Comparison of ENCODE assay signal across 8 mouse cellular contexts in genomic region chr16:44347071-44347901, GRCm38 (mm10). TPM values are rescaled to one million over a fixed set of nuclear protein-coding genes. Genes with fewer than 3 reads are reported as not detected.
DNase-seq lines count a peak whose midpoint lies in the region; ATAC-seq and TF ChIP-seq lines count a peak whose summit lies in the region.

TSS of gene Spice1 (plus strand) at chr16:44347121.

- H3K9me3 ChIP-seq in hindbrain, postnatal 0 days (ENCODE audit: low read length) = no peaks in the 10 kb centered on the region
- no peaks in the 10 kb centered on the region for H3K9me3 ChIP-seq in megakaryocyte, embryonic 14.5 days

- H3K9ac ChIP-seq in hindbrain, postnatal 0 days (replicated peaks; ENCODE audit: low read length) = peak within 1 kb of the TSS; percentile 57

- peak; percentile 84 for DNase-seq in WW6 (ENCODE audit: low read depth, low spot score)
- peak; percentile 82 to 92 for DNase-seq in cerebellum, postnatal 4 days (ENCODE audit: low spot score in 2 of 2)
- peak; percentile 95 for DNase-seq in gastrocnemius, adult 18-20 months (ENCODE audit: low spot score)
- DNase-seq in hindbrain, postnatal 0 days (ENCODE audit: low spot score) = peak; percentile 95
- DNase-seq in left cerebral cortex, adult 8-10 months (ENCODE audit: low spot score in 2 of 2) = peak; percentile 88 to 90
- peak; percentile 95 to 96 for DNase-seq in right cerebral cortex, postnatal 10 days (ENCODE audit: low spot score in 2 of 2)
- DNase-seq in urinary bladder, postnatal 25 days (ENCODE audit: low spot score) = peak; percentile 92

- H3K4me1 ChIP-seq in hindbrain, postnatal 0 days (ENCODE audit: insufficient read depth, low read length) = no peaks in the 10 kb centered on the region
- H3K4me1 ChIP-seq in megakaryocyte, embryonic 14.5 days = peaks cover 39% of the 10 kb centered on the region

- H3K27me3 ChIP-seq in hindbrain, postnatal 0 days (ENCODE audit: insufficient read depth, low read length) = no peaks in the 10 kb centered on the region
- no peaks in the 10 kb centered on the region for H3K27me3 ChIP-seq in megakaryocyte, embryonic 14.5 days (replicated peaks)

- peak; percentile 62 for TF ChIP-seq CTCF in hindbrain, postnatal 0 days (IDR thresholded peaks at IDR 0.05; ENCODE audit: low read depth)

- H3K36me3 ChIP-seq in hindbrain, postnatal 0 days (ENCODE audit: insufficient read depth, low read length) = no peaks in the 10 kb centered on the region
- no peaks in the 10 kb centered on the region for H3K36me3 ChIP-seq in megakaryocyte, embryonic 14.5 days (replicated peaks; ENCODE audit: low read length)

- peak within 1 kb of the TSS; percentile 80 for H3K27ac ChIP-seq in hindbrain, postnatal 0 days

- peak within 1 kb of the TSS; percentile 88 for H3K4me3 ChIP-seq in hindbrain, postnatal 0 days (ENCODE audit: low read length)
- H3K4me3 ChIP-seq in megakaryocyte, embryonic 14.5 days (replicated peaks) = peak within 1 kb of the TSS; percentile 95

- peak; percentile 99 for ATAC-seq in hindbrain, postnatal 0 days

- H3K4me2 ChIP-seq in hindbrain, postnatal 0 days (ENCODE audit: low read depth, low read length) = peak within 1 kb of the TSS; percentile 74

- 1% methylated on average over 62 of the region's 67 CpGs for WGBS in hindbrain, postnatal 0 days

RNA-seq across cellular contexts. Expression of gene Spice1, which starts in this region (rescaled TPM):
- 1 to 10 TPM; 6.8 to 7.0 TPM for total RNA-seq in gastrocnemius, adult 18-20 months (2021)
- 8.1 and 9.7 TPM in 2 replicates for total RNA-seq in hindbrain, postnatal 0 days (2014; rRNA removed)
- 9.0 and 9.6 TPM in 2 replicates for polyA plus RNA-seq in hindbrain, postnatal 0 days (2015; fragmentation: Nextera tagmentation; extraction: Ambion mirVana)
- total RNA-seq in left cerebral cortex, adult 8-10 months (2022) = 10 to 100 TPM; 16.4 to 20.2 (median 18.3) TPM
- 2.9 TPM in 1 of 2 replicates, not detected in the other for polyA plus RNA-seq in megakaryocyte, embryonic 14.5 days (2012; ENCODE audit: insufficient read depth, low replicate concordance)

Comparison
In these comparisons a context has a peak if more than half of its experiments do, and no peak if none do; other contexts are left out.
1. Peak in every context shown above with its lines: DNase-seq, ATAC-seq, H3K4me3 ChIP-seq and H3K27ac ChIP-seq.